Mouse (Mus musculus): ENCODE data around the gene Tcp11l2. TPM values are rescaled to one million over a fixed set of nuclear protein-coding genes. Genes with fewer than 3 reads are reported as not detected.

Gene Tcp11l2
- total and polyA plus RNA-seq, 2 experiments from 2014 or later, result 10.5 to 15.0 TPM

- H3K9me3 ChIP-seq (ENCODE audit: low read length), result no peaks in the 10 kb centered on the region
- H3K4me3 ChIP-seq (ENCODE audit: low read depth, low read length), result peak overlapping the region; percentile 76
- under 1% methylated on average over 46 of the region's 72 CpGs for WGBS
- H3K27ac ChIP-seq (ENCODE audit: low read depth, low read length), result peak overlapping the region; percentile 75
- peak overlapping the region; percentile 85 for H3K9ac ChIP-seq (replicated peaks; ENCODE audit: low read length, poor library complexity, severe bottlenecking)
- peaks cover 7% of the 10 kb centered on the region for H3K36me3 ChIP-seq (ENCODE audit: insufficient read depth, low read length)
- no peaks in the 10 kb centered on the region for H3K27me3 ChIP-seq (ENCODE audit: insufficient read depth, low read length)
- ATAC-seq (ENCODE audit: low FRiP score) (peak; percentile 59), DNase-seq (ENCODE audit: low spot score) (peak; percentile 69)
- peak overlapping the region; percentile 86 for H3K4me2 ChIP-seq (ENCODE audit: low read depth, low read length, poor library complexity, severe bottlenecking)
- H3K4me1 ChIP-seq (ENCODE audit: insufficient read depth, low read length), result peaks cover 16% of the 10 kb centered on the region
- TF ChIP-seq CTCF (IDR thresholded peaks at IDR 0.05), result peak; percentile 32; the same call in 1 of the 2 replicates
Observed at GRCm38 (mm10) chr10:84532911-84533882, 43.2 kb upstream of the Tcp11l2 start.

- H3K4me2 ChIP-seq (ENCODE audit: low read depth, low read length, poor library complexity, severe bottlenecking), result peak within 1 kb of the TSS; percentile 86
- H3K27ac ChIP-seq (ENCODE audit: low read depth, low read length), result peak within 1 kb of the TSS; percentile 75
- TF ChIP-seq CTCF (IDR thresholded peaks at IDR 0.05), result no peak
- H3K9ac ChIP-seq (replicated peaks; ENCODE audit: low read length, poor library complexity, severe bottlenecking), result peak within 1 kb of the TSS; percentile 85
- WGBS, result under 1% methylated on average over 27 of the region's 64 CpGs
- H3K36me3 ChIP-seq (ENCODE audit: insufficient read depth, low read length), result no peaks in the 10 kb centered on the region
- H3K9me3 ChIP-seq (ENCODE audit: low read length), result no peaks in the 10 kb centered on the region
- peak; percentile 76 for DNase-seq (ENCODE audit: low spot score)
- peak within 1 kb of the TSS; percentile 76 for H3K4me3 ChIP-seq (ENCODE audit: low read depth, low read length)
- no peaks in the 10 kb centered on the region for H3K27me3 ChIP-seq (ENCODE audit: insufficient read depth, low read length)
- ATAC-seq (ENCODE audit: low FRiP score), result peak; percentile 82
- peaks cover 16% of the 10 kb centered on the region for H3K4me1 ChIP-seq (ENCODE audit: insufficient read depth, low read length)
Observed at GRCm38 (mm10) chr10:84533912-84534671, 42.3 kb upstream of the Tcp11l2 start, which contains the start of gene Ckap4. Ckap4 (minus strand) TSS chr10:84534062.

- Histone ChIP-seq H3K4me2 (ENCODE audit: low read depth, low read length, poor library complexity, severe bottlenecking) (no peak overlapping the region), H3K27me3 (ENCODE audit: insufficient read depth, low read length) (no peaks in the 10 kb centered on the region), H3K27ac (ENCODE audit: low read depth, low read length) (no peak overlapping the region), H3K36me3 (ENCODE audit: insufficient read depth, low read length) (no peaks in the 10 kb centered on the region), H3K4me3 (ENCODE audit: low read depth, low read length) (no peak overlapping the region), H3K9me3 (ENCODE audit: low read length) (no peaks in the 10 kb centered on the region), H3K4me1 (ENCODE audit: insufficient read depth, low read length) (peaks cover 16% of the 10 kb centered on the region), H3K9ac (replicated peaks; ENCODE audit: low read length, poor library complexity, severe bottlenecking) (no peak overlapping the region)
- no peak for DNase-seq (ENCODE audit: low spot score)
- no peak for TF ChIP-seq CTCF (IDR thresholded peaks at IDR 0.05)
- ATAC-seq (ENCODE audit: low FRiP score), result no peak
- 74% methylated on average over 5 of the region's 5 CpGs for WGBS
Observed at GRCm38 (mm10) chr10:84535458-84535857, 41.0 kb upstream of the Tcp11l2 start.

GRCm38 (mm10) chr10:84535859-84536258 is 40.6 kb upstream of the Tcp11l2 start:
- H3K4me3 ChIP-seq (ENCODE audit: low read depth, low read length), result no peak overlapping the region
- no peaks in the 10 kb centered on the region for H3K9me3 ChIP-seq (ENCODE audit: low read length)
- ATAC-seq (ENCODE audit: low FRiP score) (no peak), DNase-seq (ENCODE audit: low spot score) (peak; percentile 49)
- TF ChIP-seq CTCF (IDR thresholded peaks at IDR 0.05), result no peak
- no peak overlapping the region for H3K9ac ChIP-seq (replicated peaks; ENCODE audit: low read length, poor library complexity, severe bottlenecking)
- H3K4me2 ChIP-seq (ENCODE audit: low read depth, low read length, poor library complexity, severe bottlenecking), result no peak overlapping the region
- H3K27me3 ChIP-seq (ENCODE audit: insufficient read depth, low read length), result no peaks in the 10 kb centered on the region
- 58% methylated on average over 4 of the region's 4 CpGs for WGBS
- no peak overlapping the region for H3K27ac ChIP-seq (ENCODE audit: low read depth, low read length)
- no peaks in the 10 kb centered on the region for H3K36me3 ChIP-seq (ENCODE audit: insufficient read depth, low read length)
- peaks cover 14% of the 10 kb centered on the region for H3K4me1 ChIP-seq (ENCODE audit: insufficient read depth, low read length)

- Histone ChIP-seq H3K27ac (ENCODE audit: low read depth, low read length) (no peak overlapping the region), H3K4me3 (ENCODE audit: low read depth, low read length) (no peak overlapping the region), H3K4me1 (ENCODE audit: insufficient read depth, low read length) (no peaks in the 10 kb centered on the region), H3K27me3 (ENCODE audit: insufficient read depth, low read length) (no peaks in the 10 kb centered on the region), H3K36me3 (ENCODE audit: insufficient read depth, low read length) (no peaks in the 10 kb centered on the region), H3K9me3 (ENCODE audit: low read length) (no peaks in the 10 kb centered on the region), H3K4me2 (ENCODE audit: low read depth, low read length, poor library complexity, severe bottlenecking) (no peak overlapping the region), H3K9ac (replicated peaks; ENCODE audit: low read length, poor library complexity, severe bottlenecking) (no peak overlapping the region)
- DNase-seq (ENCODE audit: low spot score) (no peak), ATAC-seq (ENCODE audit: low FRiP score) (no peak)
- TF ChIP-seq CTCF (IDR thresholded peaks at IDR 0.05), result no peak
- 90% methylated on average over 6 of the region's 6 CpGs for WGBS
Observed at GRCm38 (mm10) chr10:84539651-84540050, 36.8 kb upstream of the Tcp11l2 start.

All from midbrain, postnatal 0 days (tissue).